Mouse (Mus musculus) Muller cell, postnatal 12 days (primary cell): ENCODE measurements around the gene Ercc6.
A peak's percentile ranks its signal among the peaks of the same experiment; 100 is the strongest.

Experiments used
- DNase-seq: peaks from one replicate; pipeline ENCODE4 v3.0.0-alpha.2; 2015; ENCODE audit errors: inconsistent ontology term

Ercc6 gene

GRCm38 (mm10) chr14:32518543-32518942 lies 5.2 kb downstream of the Ercc6 start:
- no peak for DNase-seq

DNA sequence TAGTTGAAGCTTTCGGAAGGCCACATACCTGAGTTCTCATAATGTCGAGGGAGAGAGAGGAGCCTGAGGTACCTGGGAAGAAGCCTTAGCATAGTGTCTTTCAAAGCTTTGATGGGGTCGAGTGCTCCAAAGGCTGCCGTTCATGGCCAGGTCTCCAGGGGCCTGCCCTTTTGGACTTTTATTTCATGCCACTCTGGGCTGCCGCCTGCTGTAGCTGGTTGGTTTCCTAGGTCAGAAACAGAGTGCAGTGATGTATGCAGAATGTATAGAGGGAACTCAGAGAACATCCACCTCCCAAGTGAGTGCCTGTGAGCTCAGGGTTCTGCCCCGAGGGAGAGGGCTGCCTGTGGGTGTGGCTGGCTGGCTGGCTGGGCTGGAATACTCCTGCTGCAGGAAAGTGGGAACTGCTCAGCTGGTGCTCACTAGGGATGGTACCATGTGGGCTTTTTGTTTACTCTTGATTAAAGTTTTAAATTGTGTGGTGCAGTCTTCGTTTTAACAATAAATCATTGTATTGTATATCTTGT lies 7.1 kb downstream of the Ercc6 start:
- no peak for DNase-seq

DNA sequence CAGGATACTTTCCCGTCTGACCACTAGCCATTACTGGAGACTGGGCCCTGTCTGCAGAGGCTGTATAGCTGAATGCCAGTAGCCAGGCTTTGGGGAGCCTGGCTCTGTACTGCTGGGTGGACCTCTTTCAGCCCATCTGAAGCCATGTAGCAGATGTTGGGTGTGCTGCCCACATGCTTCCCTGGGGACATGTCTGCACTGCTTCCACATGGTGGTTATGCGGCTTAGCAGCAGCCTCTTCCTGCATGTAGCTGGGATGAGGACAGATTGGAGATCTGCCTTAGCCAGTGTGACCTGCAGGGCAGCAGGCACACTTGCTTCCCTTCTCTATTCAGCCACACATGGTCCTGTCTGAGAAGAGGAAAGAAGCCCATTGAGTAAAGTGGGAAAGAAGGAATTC lies 9.0 kb downstream of the Ercc6 start:
- DNase-seq: no peak

DNA sequence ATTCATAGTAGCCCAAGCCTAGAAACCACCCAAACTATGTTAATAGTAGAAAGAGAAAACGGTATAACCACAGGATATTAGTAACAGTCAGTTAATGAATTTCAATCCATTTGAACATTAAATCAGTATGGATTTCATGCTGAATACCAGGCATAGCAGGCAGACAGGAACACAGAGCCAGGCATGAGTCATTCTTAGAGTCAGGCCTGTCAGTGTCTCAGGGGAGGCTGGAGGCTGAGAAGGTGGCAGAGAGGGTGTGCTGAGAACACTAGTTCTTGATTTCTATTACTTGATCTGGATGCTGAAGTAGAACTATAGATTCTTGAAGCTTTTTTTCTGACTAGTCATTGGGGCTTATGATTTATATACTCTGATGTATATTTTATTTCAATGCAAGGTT lies 10.8 kb downstream of the Ercc6 start:
- DNase-seq: peak; percentile 75

DNA sequence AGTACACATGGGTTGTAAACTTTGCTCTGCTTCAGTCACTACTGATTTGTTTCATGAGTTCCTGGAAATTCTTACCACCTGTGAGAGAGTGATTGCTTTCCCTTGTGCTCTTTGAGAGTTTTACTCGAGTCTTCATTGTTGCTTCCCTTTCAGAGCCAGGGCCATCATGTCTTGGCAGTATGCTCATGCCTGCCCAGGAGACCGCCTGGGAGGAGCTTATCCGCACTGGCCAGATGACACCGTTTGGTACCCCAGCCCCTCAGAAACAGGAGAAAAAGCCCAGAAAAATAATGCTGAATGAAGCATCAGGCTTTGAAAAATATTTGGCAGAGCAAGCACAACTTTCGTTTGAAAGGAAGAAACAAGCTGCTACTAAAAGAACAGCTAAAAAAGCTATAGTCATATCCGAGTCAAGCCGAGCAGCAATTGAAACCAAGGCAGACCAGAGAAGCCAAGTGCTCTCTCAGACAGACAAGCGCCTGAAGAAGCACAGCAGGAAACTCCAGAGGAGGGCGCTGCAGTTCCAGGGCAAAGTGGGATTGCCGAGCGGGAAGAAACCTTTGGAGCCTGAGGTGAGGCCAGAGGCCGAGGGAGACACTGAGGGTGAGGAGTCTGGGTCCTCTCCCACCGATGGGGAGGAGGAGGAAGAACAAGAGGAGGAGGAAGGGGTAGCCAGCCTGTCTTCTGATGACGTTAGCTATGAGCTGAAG lies 12.8 kb downstream of the Ercc6 start:
- DNase-seq: no peak

DNA sequence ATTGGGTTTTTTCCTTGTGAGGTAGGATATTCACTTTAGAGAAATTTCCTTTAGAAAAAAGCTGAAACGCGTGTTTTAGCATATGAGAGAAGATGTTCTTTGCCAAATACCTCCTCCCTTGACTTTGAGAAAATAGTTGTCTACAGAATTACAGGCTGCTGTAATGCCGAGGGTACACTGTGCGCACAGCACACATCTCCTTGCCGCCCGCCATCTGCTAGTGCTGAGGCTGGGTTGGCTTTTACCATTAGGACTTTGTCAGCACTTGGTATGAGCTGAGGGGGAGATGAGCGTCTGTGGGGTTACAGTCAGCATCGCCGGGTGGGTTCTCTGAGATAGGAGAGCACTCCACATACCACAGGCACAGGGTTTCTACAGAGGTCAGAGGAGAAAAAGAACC lies 13.9 kb downstream of the Ercc6 start:
- DNase-seq: no peak

DNA sequence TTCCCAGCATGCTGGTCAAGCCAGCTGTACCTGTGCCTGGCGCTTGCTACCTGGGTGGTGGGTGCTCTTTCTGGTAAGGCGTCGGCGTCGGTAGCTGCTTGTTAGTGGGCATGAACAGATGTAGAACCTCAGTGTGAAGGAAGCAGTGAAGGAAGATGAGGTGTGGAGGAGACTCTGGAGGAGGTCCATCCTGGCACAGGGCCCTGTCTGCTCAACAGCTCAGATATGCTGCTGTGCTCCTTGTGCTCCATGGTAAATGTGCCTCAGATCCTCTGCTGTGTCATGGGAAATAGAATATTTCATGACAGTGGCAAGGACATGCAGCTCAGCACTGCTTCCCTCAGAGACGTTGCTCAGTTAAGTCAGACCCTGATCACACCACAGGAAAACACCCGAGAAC lies 15.7 kb downstream of the Ercc6 start:
- no peak for DNase-seq

DNA sequence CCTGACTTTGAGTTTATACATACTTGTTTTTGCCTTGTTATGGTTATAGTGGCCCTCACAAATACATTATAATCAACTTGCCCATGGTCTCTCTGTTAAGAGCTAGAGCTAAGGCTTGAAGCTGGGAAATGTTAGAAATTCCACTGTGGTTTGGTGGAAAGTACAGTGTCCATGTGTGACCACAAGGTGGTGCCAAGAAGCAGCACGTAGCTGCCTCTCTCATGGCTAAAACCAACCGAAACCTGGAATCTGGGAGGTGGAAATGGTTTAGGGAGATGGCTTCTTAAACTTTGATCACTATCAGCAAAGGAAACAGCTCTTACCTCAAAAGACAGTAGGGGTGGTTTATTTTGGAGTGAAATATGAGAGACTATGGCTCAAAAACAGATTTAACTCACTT lies 17.6 kb downstream of the Ercc6 start:
- peak; percentile 47 for DNase-seq

DNA sequence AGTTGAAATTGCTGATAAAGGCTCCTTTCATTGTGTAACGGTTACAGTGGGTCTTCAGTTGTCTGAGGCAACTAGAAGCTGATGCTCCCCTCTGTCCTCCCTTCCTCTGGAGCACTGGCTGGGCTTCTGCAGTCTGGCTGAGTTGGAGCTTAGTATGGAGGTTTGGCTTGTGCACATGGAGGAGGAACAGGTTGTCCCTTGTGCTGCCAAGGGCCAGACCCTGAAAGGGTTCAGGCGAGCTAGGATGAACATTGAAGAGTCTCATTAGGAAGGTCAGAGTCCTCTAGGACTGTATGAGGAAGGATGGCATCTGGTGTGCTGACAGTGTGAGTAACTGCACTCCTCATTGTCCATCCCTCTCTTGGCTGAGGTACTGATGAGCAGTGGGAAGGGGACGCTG lies 18.1 kb downstream of the Ercc6 start:
- no peak for DNase-seq

- DNase-seq: no peak
Observed at GRCm38 (mm10) chr14:32532381-32533147, 19.2 kb downstream of the Ercc6 start.

GRCm38 (mm10) chr14:32533148-32533520 lies 19.8 kb downstream of the Ercc6 start:
- no peak for DNase-seq

GRCm38 (mm10) chr14:32533656-32534055 lies 20.3 kb downstream of the Ercc6 start:
- DNase-seq: no peak

DNA sequence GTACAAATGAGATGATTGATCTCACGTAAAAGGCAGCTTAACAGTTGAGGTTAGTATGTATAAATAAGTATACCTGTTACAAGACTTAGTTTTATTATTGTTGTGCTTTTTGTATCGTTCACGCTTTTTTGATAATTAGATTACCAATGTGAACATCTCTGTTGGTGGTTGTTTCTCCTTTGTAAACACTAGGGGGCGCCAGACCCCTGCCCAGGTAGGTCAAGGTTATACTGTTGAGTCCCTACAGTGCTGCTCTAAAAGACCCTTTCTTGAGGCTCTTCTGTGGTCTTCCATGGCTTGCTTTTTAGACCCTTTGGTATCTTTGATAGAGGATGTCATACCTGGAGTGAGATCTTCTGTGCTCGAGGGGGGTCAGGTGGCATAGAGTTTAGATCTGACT lies 20.8 kb downstream of the Ercc6 start:
- no peak for DNase-seq

GRCm38 (mm10) chr14:32536763-32537162 lies 23.4 kb downstream of the Ercc6 start:
- DNase-seq: no peak

- no peak for DNase-seq
Observed at GRCm38 (mm10) chr14:32538115-32538514, 24.8 kb downstream of the Ercc6 start.

DNA sequence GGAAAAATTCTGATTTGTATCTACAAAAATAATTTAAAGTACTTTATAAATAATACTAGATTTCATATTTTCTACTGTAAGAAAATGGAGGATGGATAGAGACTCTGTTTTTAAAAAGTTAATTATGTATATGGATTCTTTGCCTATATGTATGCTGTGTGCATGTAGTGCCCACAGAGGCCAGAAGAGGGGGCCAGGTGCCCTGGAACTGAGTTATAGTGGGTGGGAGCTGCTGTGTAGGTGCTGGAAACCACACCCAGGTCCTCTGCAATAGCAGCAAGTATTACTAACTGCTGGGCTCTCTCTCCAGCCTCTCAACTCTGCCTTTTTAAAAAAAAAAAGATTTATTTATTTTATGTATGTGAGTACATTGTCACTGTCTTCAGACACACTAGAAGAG lies 29.8 kb downstream of the Ercc6 start:
- no peak for DNase-seq

DNA sequence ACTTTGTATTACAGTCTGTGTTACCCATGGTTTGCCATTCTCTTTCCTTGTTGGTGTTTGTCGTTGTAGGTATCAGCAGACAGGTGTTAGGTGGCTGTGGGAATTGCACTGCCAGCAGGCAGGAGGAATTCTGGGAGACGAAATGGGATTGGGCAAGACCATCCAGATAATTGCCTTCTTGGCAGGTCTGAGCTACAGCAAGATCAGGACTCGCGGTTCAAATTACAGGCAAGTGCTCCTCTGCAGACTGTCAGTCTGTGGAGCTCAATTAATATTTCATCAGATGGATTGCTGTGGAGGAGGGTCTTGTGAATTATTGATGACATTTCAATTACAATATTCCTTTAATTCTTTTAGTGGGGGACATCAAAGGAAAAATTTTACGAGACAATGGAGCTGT lies 33.4 kb downstream of the Ercc6 start:
- DNase-seq: no peak

DNA sequence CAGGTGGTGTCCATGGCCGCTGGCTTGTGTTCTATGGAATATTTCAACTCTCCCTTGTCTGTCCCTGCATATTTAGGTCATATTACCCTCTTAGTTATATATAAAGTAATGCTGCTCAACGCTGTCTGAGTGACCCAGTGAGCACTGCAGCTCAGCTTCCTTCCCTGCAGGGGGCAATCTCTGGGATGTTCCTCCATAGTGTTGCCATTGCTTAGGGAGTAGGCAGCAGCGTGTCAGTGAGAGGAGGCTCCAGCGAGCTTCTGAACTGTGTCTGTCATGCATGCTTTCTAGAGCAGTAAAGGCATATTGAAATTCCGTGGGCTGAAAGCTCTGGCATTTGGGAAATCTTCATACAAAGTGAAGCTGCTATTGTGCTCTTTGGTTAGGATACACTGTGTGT lies 38.5 kb downstream of the Ercc6 start:
- DNase-seq: no peak

DNA sequence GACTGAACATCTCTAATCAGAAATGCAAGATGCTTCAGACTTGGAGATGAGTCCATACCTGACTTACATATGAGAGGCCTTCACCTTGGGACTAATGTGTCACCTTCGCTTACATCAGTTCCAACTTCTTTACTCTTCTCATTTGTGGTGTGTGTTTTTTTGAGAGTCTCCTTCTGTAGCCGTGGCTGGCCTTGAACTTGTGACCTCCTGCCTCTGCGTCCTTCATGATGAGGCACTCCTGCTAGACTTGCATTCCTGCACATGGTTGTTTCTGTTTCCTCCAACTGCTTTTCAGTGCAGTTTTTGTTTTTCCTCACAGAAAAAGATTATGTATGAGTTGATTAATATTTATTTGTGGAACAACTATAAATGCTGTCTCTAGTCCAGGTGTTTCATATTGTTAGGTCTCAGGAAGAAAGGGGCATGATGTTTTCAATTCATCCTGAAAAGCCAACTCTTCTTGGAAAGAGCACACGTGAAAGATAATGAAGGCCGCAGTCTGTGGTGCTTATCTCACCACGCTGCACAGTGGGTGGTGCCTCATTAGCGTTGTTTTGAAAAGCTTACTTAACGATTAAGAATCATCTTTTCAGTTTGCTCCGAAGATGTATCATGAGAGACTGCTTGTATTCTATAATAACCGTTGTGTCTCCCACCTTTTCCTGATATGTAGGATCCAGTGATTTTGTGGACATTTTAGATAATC lies 40.0 kb downstream of the Ercc6 start:
- DNase-seq: peak; percentile 26

DNA sequence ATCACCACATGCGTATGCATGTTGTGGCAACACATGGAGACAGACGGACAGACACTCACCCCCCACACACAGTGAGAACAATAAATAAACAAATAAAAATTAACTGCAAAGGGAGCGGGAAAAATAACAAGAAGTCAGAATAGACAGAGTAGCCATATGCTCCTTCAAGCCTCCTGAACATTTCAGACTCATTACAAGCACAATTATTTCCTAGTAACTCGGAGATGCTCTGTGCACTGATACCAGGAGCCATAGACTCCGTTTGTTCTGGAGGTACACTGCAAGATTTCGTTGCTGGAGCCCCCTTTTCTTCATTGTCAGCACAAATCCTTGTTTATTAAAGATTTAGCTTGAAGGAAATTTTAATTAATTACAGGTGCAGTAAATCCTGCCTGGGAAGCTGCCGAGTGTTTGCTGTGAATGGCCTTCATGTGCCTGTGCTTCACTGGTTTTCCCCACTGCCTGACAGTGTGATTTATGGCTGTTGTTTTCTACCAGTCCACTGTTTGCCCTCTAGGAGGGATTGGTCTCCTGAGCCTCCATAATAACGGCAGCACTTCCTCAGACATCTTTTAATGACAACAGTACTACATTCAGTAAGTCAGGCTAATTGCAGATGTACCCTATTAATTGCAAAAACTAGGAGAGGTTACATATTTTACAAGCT lies 41.7 kb downstream of the Ercc6 start:
- DNase-seq: no peak

DNA sequence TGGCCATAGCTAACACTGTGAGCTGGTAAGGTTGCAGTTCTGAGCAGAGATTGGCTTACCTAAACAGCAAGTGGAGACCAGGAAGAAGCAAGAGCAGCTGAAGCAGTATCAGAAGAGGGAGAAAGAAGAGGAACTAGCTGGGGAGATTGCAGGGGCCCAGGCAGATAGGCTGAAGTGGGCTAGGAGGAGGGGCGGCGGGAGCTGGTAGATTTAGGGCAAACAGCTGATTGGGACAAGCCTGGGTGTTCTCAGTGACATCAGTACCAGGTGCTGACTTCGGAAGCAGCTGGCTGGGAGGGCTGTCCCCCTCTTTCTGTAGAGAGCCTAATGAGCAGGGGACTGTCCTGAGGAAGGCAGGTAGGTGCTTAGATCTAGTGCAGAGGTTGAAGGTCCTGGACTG lies 48.1 kb downstream of the Ercc6 start:
- no peak for DNase-seq

GRCm38 (mm10) chr14:32563661-32564060 lies 50.3 kb downstream of the Ercc6 start:
- DNase-seq: no peak
